Mouse (Mus musculus): ENCODE data around the gene Oxa1l.

DNA sequence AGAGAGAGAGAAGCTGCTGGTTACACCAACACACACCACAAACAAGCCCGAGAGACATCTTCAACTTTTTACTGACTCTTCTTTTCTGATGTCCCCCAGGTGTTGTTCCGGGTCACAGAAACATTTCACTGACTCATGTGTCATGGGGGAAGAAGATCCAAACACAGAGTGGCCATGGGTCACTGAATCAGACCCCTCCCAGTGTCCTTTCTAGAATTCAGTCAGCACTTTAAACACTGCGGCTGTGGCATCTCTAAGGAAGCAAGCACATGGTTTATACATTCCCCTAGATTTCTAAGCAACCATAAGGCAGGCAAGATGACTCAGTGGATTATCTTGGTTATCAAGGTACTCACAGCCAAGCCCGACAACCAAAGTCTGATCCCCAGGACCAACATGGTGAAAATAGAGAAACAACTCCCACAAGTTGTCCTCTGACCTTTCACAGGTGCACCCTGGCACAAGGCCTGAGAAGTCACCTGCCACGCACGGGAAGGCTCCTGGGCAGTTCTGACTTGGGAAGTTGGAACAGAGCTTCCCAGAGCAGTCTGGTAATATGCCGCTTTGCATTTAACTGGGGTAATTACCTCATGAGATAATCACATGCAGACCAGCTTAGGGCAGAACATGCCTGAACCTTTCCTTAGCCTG is 25.5 kb downstream of the Oxa1l start:
- no peak for TF ChIP-seq POLR2A (IDR thresholded peaks at IDR 0.05; ENCODE audit: low read depth, low read length)
- TF ChIP-seq CTCF (conservative IDR thresholded peaks at IDR 0.05; ENCODE audit: insufficient read depth, insufficient read length, low read depth, low read length) = no peak

All from kidney, adult 2 months (tissue).